Mouse (Mus musculus) limb, embryonic 14.5 days (tissue): ENCODE measurements at regions not wholly inside any gene's neighbourhood (a gene's known extent, or its start where the extent isn't known, plus 50 kb on each side); places are given as distances from the start of the nearest gene placed in this dataset.

ENCODE experiments used
- ATAC-seq: fragments of 200-750 bp; cut with Nextera tagmentation; 2 replicates; pipeline ENCODE4 v1.8.0; 2017; ENCODE audit warnings: low read depth, moderate number of reproducible peaks, moderate TSS enrichment; ENCODE audit not compliant: low FRiP score
- DNase-seq: peaks from one replicate; pipeline ENCODE4 v3.0.0-alpha.2; 2015; ENCODE audit warnings: low spot score
- H3K27ac ChIP-seq: fragments of 300-500 bp; sonication (generic); replicated peaks from 2 replicates; pipeline ENCODE4 v1.5.1; 2014; ENCODE audit warnings: low read depth, mild to moderate bottlenecking, low read length, moderate library complexity, mixed read lengths
- H3K27me3 ChIP-seq: fragments of 300-500 bp; sonication (generic); 2 replicates; pipeline ENCODE4 v1.6.1; 2014; ENCODE audit warnings: low read length, mixed read lengths; ENCODE audit not compliant: control insufficient read depth, insufficient read depth
- H3K36me3 ChIP-seq: fragments of 300-500 bp; sonication (generic); 2 replicates; pipeline ENCODE4 v1.6.1; 2014; ENCODE audit warnings: mild to moderate bottlenecking, low read length, moderate library complexity, mixed read lengths; ENCODE audit not compliant: control insufficient read depth, insufficient read depth
- H3K4me1 ChIP-seq: fragments of 300-500 bp; sonication (generic); 2 replicates; pipeline ENCODE4 v1.6.1; 2014; ENCODE audit warnings: antibody characterized with exemption, low read length, mixed read lengths; ENCODE audit not compliant: control insufficient read depth, insufficient read depth
- H3K4me2 ChIP-seq: fragments of 300-500 bp; sonication (generic); replicated peaks from 2 replicates; pipeline ENCODE4 v1.6.1; 2014; ENCODE audit warnings: low read depth, mild to moderate bottlenecking, low read length, moderate library complexity; ENCODE audit not compliant: severe bottlenecking
- H3K4me3 ChIP-seq: fragments of 300-500 bp; sonication (generic); replicated peaks from 2 replicates; pipeline ENCODE4 v1.5.1; 2014; ENCODE audit warnings: low read length
- H3K9ac ChIP-seq: fragments of 300-500 bp; sonication (generic); 2 replicates; pipeline ENCODE4 v1.6.1; 2014; ENCODE audit warnings: mild to moderate bottlenecking, low read depth, low read length, moderate library complexity; ENCODE audit not compliant: severe bottlenecking
- H3K9me3 ChIP-seq: fragments of 300-500 bp; sonication (generic); 2 replicates; pipeline ENCODE4 v1.6.1; 2016; ENCODE audit warnings: low read length; ENCODE audit not compliant: control insufficient read depth
- POLR2A ChIP-seq: fragments of 200-500 bp; IDR thresholded peaks from 2 replicates; pipeline ENCODE4 v1.8.0; 2012; ENCODE audit warnings: inconsistent platforms, mild to moderate bottlenecking, moderate library complexity, borderline replicate concordance; ENCODE audit not compliant: insufficient read depth, insufficient read length; ENCODE audit errors: extremely low read depth
- WGBS: fragments of 180-500 bp; shearing (Covaris S2); extraction: QIAGEN DNeasy Blood & Tissue Kit; methylation state at CpG from one replicate; pipeline ENCODE4 v1.1.7; 2014; 5-methylcytosine and 5-hydroxymethylcytosine counted together

- ATAC-seq: no peak
- Histone ChIP-seq H3K4me1 (no peaks in the 10 kb centered on the region), H3K36me3 (no peaks in the 10 kb centered on the region), H3K4me3 (no peak overlapping the region), H3K9me3 (no peaks in the 10 kb centered on the region), H3K27ac (no peak overlapping the region), H3K27me3 (no peaks in the 10 kb centered on the region), H3K9ac (no peak overlapping the region), H3K4me2 (no peak overlapping the region)
- TF ChIP-seq POLR2A: no peak
- 88% methylated on average over 3 of the region's 3 CpGs for WGBS
- no peak for DNase-seq
These were observed 161.5 kb upstream of the Rxylt1 start for GRCm38 (mm10) chr10:122258711-122259110.

GRCm38 (mm10) chr10:122231818-122232217, 134.6 kb upstream of the Rxylt1 start:
- Histone ChIP-seq H3K9ac (no peak overlapping the region), H3K4me2 (no peak overlapping the region), H3K4me3 (no peak overlapping the region), H3K27ac (no peak overlapping the region), H3K27me3 (no peaks in the 10 kb centered on the region), H3K4me1 (peaks cover 13% of the 10 kb centered on the region; the same call in 1 of the 2 replicates), H3K9me3 (no peaks in the 10 kb centered on the region), H3K36me3 (no peaks in the 10 kb centered on the region)
- no peak for TF ChIP-seq POLR2A
- DNase-seq: no peak
- WGBS: 50% methylated on average over 7 of the region's 7 CpGs
- ATAC-seq: no peak

GRCm38 (mm10) chr10:122230746-122231145, 133.6 kb upstream of the Rxylt1 start:
- 28% methylated on average over 11 of the region's 11 CpGs for WGBS
- no peak overlapping the region for H3K4me3 ChIP-seq
- no peak overlapping the region for H3K4me2 ChIP-seq
- no peak for TF ChIP-seq POLR2A
- H3K9me3 ChIP-seq: no peaks in the 10 kb centered on the region
- H3K27me3 ChIP-seq: no peaks in the 10 kb centered on the region
- no peak overlapping the region for H3K9ac ChIP-seq
- DNase-seq (peak; percentile 53), ATAC-seq (peak; percentile 53; the same call in 1 of the 2 replicates)
- H3K27ac ChIP-seq: no peak overlapping the region
- no peaks in the 10 kb centered on the region for H3K36me3 ChIP-seq
- H3K4me1 ChIP-seq: peaks cover 13% of the 10 kb centered on the region; the same call in 1 of the 2 replicates

- TF ChIP-seq POLR2A: no peak
- ATAC-seq: no peak
- Histone ChIP-seq H3K4me3 (no peak overlapping the region), H3K4me2 (no peak overlapping the region), H3K4me1 (peaks cover 13% of the 10 kb centered on the region), H3K27me3 (no peaks in the 10 kb centered on the region), H3K9me3 (no peaks in the 10 kb centered on the region), H3K9ac (no peak overlapping the region), H3K36me3 (no peaks in the 10 kb centered on the region), H3K27ac (no peak overlapping the region)
- WGBS: 88% methylated on average over 8 of the region's 8 CpGs
- no peak for DNase-seq
These were observed 128.5 kb upstream of the Rxylt1 start for GRCm38 (mm10) chr10:122225679-122226078.

- ATAC-seq (peak; percentile 74), DNase-seq (peak; percentile 85)
- H3K4me2 ChIP-seq: no peak overlapping the region
- H3K9me3 ChIP-seq: no peaks in the 10 kb centered on the region
- no peak for TF ChIP-seq POLR2A
- no peak overlapping the region for H3K9ac ChIP-seq
- H3K4me1 ChIP-seq: peaks cover 8% of the 10 kb centered on the region; the same call in 1 of the 2 replicates
- no peaks in the 10 kb centered on the region for H3K36me3 ChIP-seq
- H3K27me3 ChIP-seq: no peaks in the 10 kb centered on the region
- 18% methylated on average over 3 of the region's 3 CpGs for WGBS
- no peak overlapping the region for H3K27ac ChIP-seq
- no peak overlapping the region for H3K4me3 ChIP-seq
These were observed 125.9 kb upstream of the Rxylt1 start for GRCm38 (mm10) chr10:122223076-122223475.

GRCm38 (mm10) chr10:122217594-122217993, 120.4 kb upstream of the Rxylt1 start:
- Histone ChIP-seq H3K27ac (no peak overlapping the region), H3K9ac (no peak overlapping the region), H3K27me3 (no peaks in the 10 kb centered on the region), H3K4me3 (no peak overlapping the region), H3K9me3 (no peaks in the 10 kb centered on the region), H3K36me3 (no peaks in the 10 kb centered on the region), H3K4me1 (peaks cover 6% of the 10 kb centered on the region; the same call in 1 of the 2 replicates), H3K4me2 (no peak overlapping the region)
- TF ChIP-seq POLR2A: no peak
- DNase-seq: no peak
- 64% methylated on average over 4 of the region's 4 CpGs for WGBS
- no peak for ATAC-seq
